Mouse (Mus musculus): ENCODE data around the gene Ndufa6. TPM values are rescaled to one million over a fixed set of nuclear protein-coding genes. Genes with fewer than 3 reads are reported as not detected.

The Ndufa6 gene
- total RNA-seq, 2 experiments from 2014 or later = 198 to 199 TPM

Small RNA genes within 50 kb of the gene (microRNA-seq; reads per million reads assigned to microRNA genes)
- not detected for gene Mir7684

Other genes with a start within 250 kb of the Ndufa6 start
- gene Ccdc134, start 226.4 kb downstream of the Ndufa6 start, total RNA-seq (2021) = 10 to 100 TPM in 1 of 2 experiments, 1 to 10 TPM in 1; 9.5 to 14.2 TPM
- 100 to 1,000 TPM; 183 to 198 TPM for gene Srebf2, start 207.1 kb downstream of the Ndufa6 start, total RNA-seq (2021)
- 1 to 10 TPM; 3.6 to 4.7 TPM for gene Shisa8, start 141.5 kb downstream of the Ndufa6 start, total RNA-seq (2021)
- 1 to 10 TPM in 1 of 2 experiments, under 1 TPM in 1; 0.22 to 1.1 TPM for gene Tnfrsf13c, start 130.0 kb downstream of the Ndufa6 start, total RNA-seq (2021)
- gene Cenpm, start 109.6 kb downstream of the Ndufa6 start, total RNA-seq (2021) = 1 to 10 TPM; 3.1 to 4.1 TPM
- 100 to 1,000 TPM in 1 of 2 experiments, 10 to 100 TPM in 1; 97.8 to 105 TPM for gene 1500009C09Rik, start 101.9 kb downstream of the Ndufa6 start, total RNA-seq (2021)
- 100 to 1,000 TPM; 503 to 533 TPM for gene Sept3, start 79.4 kb downstream of the Ndufa6 start, total RNA-seq (2021)
- gene Wbp2nl, start 55.4 kb downstream of the Ndufa6 start, total RNA-seq (2021) = not detected
- gene Naga, start 15.4 kb downstream of the Ndufa6 start, total RNA-seq (2021) = 10 to 100 TPM; 35.9 to 39.3 TPM
- gene Pheta2, start 15.4 kb downstream of the Ndufa6 start, total RNA-seq (2021) = 1 to 10 TPM in 1 of 2 experiments, under 1 TPM in 1; 0.57 to 1.4 TPM
- 100 to 1,000 TPM; 127 to 144 TPM for gene Smdt1, start 15.4 kb downstream of the Ndufa6 start, total RNA-seq (2021)
- 10 to 100 TPM; 27.6 to 32.4 TPM for gene Cyp2d22, start 25.9 kb upstream of the Ndufa6 start, total RNA-seq (2021)
- gene Cyp2d11, start 39.7 kb upstream of the Ndufa6 start, total RNA-seq (2021) = under 1 TPM in 1 of 2 experiments, not detected in 1; 0.27 TPM
- gene Cyp2d10, start 52.9 kb upstream of the Ndufa6 start, total RNA-seq (2021) = not detected
- not detected for gene Cyp2d9, start 79.1 kb upstream of the Ndufa6 start, total RNA-seq (2021)
- gene Cyp2d12, start 200.8 kb upstream of the Ndufa6 start, total RNA-seq (2021) = not detected